Mouse (Mus musculus) E14TG2a.4 (cell line): ENCODE data around the gene Sart3.

ENCODE experiments used
- H3K27me3 ChIP-seq: 2 replicates; pipeline ENCODE4 v1.6.1; 2014; ENCODE audit warnings: low read length, control low read depth; ENCODE audit not compliant: insufficient read depth
- H3K36me3 ChIP-seq: 2 replicates; pipeline ENCODE4 v1.6.1; 2014; ENCODE audit warnings: low read length, control low read depth; ENCODE audit not compliant: insufficient read depth
- H3K4me1 ChIP-seq: replicated peaks from 2 replicates; pipeline ENCODE4 v1.6.1; 2014; ENCODE audit warnings: low read depth, low read length, control low read depth
- H3K4me3 ChIP-seq: replicated peaks from 2 replicates; pipeline ENCODE4 v1.5.1; 2014; ENCODE audit warnings: mild to moderate bottlenecking, low read length
- H3K9me3 ChIP-seq: 2 replicates; pipeline ENCODE4 v1.6.1; 2014; ENCODE audit warnings: low read length, control low read depth
- CTCF ChIP-seq: conservative IDR thresholded peaks from 2 replicates; pipeline ENCODE4 v1.5.1; 2014; ENCODE audit warnings: low read length
- NANOG ChIP-seq: IDR thresholded peaks from 2 replicates; pipeline ENCODE4 v1.6.1; 2014; ENCODE audit warnings: borderline replicate concordance, low read length, mixed read lengths
- POU5F1 ChIP-seq: IDR thresholded peaks from 2 replicates; pipeline ENCODE4 v1.6.1; 2014; ENCODE audit warnings: low read length, borderline replicate concordance

Gene Sart3

GRCm38 (mm10) chr5:113810111-113810510 is 37.8 kb upstream of the Sart3 start:
- Histone ChIP-seq H3K27me3 (peaks cover 4% of the 10 kb centered on the region; the same call in 1 of the 2 replicates), H3K36me3 (no peaks in the 10 kb centered on the region), H3K4me3 (no peak overlapping the region), H3K4me1 (peaks cover 24% of the 10 kb centered on the region), H3K9me3 (no peaks in the 10 kb centered on the region)
- TF ChIP-seq NANOG (no peak), POU5F1 (no peak), CTCF (no peak)

- H3K27me3 ChIP-seq: peaks cover 4% of the 10 kb centered on the region; the same call in 1 of the 2 replicates
- H3K4me3 ChIP-seq: no peak overlapping the region
- H3K9me3 ChIP-seq: no peaks in the 10 kb centered on the region
- H3K4me1 ChIP-seq: 0 out of 2 replicates have a peak, but pooled peaks cover 10% of the 10 kb centered on the region
- H3K36me3 ChIP-seq: no peaks in the 10 kb centered on the region
- no peak for TF ChIP-seq POU5F1
- TF ChIP-seq NANOG: no peak
Measured at GRCm38 (mm10) chr5:113808177-113808576, 35.9 kb upstream of the Sart3 start.

GRCm38 (mm10) chr5:113807712-113808111 is 35.4 kb upstream of the Sart3 start:
- Histone ChIP-seq H3K36me3 (no peaks in the 10 kb centered on the region), H3K9me3 (no peaks in the 10 kb centered on the region), H3K4me1 (0 out of 2 replicates have a peak, but pooled peaks cover 10% of the 10 kb centered on the region), H3K27me3 (peaks cover 4% of the 10 kb centered on the region; the same call in 1 of the 2 replicates), H3K4me3 (no peak overlapping the region)
- no peak for TF ChIP-seq NANOG
- TF ChIP-seq CTCF: no peak
- no peak for TF ChIP-seq POU5F1

DNA sequence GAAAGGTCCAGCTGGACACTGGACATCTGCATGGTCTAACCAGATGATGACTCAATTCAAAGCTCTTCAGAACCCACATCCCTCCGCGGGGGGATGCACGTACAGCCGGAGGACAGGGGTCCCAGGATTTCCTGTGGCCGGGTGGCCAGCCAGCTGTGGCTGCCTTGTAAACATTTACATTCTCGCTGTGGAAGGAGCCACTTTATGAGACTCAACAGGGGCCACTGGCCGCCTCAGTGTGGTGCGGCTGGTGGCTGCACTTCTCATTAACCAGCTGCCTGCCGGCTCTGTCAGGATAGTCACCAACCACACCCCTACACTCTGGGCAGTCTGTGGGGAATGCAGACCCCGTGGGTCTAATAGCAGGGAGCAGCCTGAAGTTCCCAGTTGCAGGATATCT is 34.1 kb upstream of the Sart3 start:
- Histone ChIP-seq H3K4me1 (0 out of 2 replicates have a peak, but pooled peaks cover 10% of the 10 kb centered on the region), H3K36me3 (no peaks in the 10 kb centered on the region), H3K9me3 (no peaks in the 10 kb centered on the region), H3K27me3 (peaks cover 4% of the 10 kb centered on the region; the same call in 1 of the 2 replicates), H3K4me3 (no peak overlapping the region)
- no peak for TF ChIP-seq CTCF
- no peak for TF ChIP-seq POU5F1
- no peak for TF ChIP-seq NANOG

GRCm38 (mm10) chr5:113805301-113805700 is 33.0 kb upstream of the Sart3 start:
- no peak for TF ChIP-seq POU5F1
- no peak for TF ChIP-seq NANOG
- no peak for TF ChIP-seq CTCF
- Histone ChIP-seq H3K36me3 (no peaks in the 10 kb centered on the region), H3K27me3 (peaks cover 4% of the 10 kb centered on the region; the same call in 1 of the 2 replicates), H3K4me3 (no peak overlapping the region), H3K4me1 (peaks cover 16% of the 10 kb centered on the region), H3K9me3 (no peaks in the 10 kb centered on the region)

GRCm38 (mm10) chr5:113804395-113804966 is 32.2 kb upstream of the Sart3 start:
- no peak for TF ChIP-seq NANOG
- no peak for TF ChIP-seq CTCF
- no peak for TF ChIP-seq POU5F1
- H3K4me3 ChIP-seq: no peak overlapping the region
- H3K4me1 ChIP-seq: peaks cover 23% of the 10 kb centered on the region
- no peaks in the 10 kb centered on the region for H3K36me3 ChIP-seq
- peaks cover 5% of the 10 kb centered on the region for H3K27me3 ChIP-seq
- H3K9me3 ChIP-seq: no peaks in the 10 kb centered on the region

GRCm38 (mm10) chr5:113800280-113800679 is 28.0 kb upstream of the Sart3 start, which contains the start of gene Tmem119:
Tmem119 (minus strand) TSS chr5:113800516.
- Histone ChIP-seq H3K9me3 (no peaks in the 10 kb centered on the region), H3K27me3 (peaks cover 31% of the 10 kb centered on the region), H3K36me3 (no peaks in the 10 kb centered on the region), H3K4me1 (peaks cover 49% of the 10 kb centered on the region), H3K4me3 (peak within 1 kb of the TSS; percentile 23; the same call in 1 of the 2 replicates)
- TF ChIP-seq NANOG (no peak), POU5F1 (no peak)

DNA sequence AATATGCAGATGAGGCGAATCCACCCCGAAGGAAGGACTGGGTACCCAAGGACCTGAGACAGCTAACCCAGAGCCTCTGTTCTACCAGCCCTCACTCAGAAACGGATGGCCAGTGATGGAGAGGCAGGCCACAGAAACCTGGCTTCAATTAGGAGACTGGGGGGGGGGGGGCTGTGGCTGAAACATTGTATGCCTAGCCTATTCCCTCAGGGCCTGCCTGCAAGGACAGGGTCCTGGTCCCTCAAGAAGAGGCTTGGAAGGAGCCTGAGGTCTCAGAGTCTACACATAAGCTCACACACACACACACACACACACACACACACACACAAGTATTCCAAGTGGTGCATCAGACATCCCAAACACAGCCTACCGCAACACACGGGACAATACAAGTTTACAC is 27.4 kb upstream of the Sart3 start:
- H3K9me3 ChIP-seq: no peaks in the 10 kb centered on the region
- no peak for TF ChIP-seq NANOG
- TF ChIP-seq POU5F1: no peak
- TF ChIP-seq CTCF: no peak
- H3K36me3 ChIP-seq: no peaks in the 10 kb centered on the region
- H3K4me3 ChIP-seq: no peak overlapping the region
- H3K27me3 ChIP-seq: peaks cover 36% of the 10 kb centered on the region
- peaks cover 53% of the 10 kb centered on the region for H3K4me1 ChIP-seq

DNA sequence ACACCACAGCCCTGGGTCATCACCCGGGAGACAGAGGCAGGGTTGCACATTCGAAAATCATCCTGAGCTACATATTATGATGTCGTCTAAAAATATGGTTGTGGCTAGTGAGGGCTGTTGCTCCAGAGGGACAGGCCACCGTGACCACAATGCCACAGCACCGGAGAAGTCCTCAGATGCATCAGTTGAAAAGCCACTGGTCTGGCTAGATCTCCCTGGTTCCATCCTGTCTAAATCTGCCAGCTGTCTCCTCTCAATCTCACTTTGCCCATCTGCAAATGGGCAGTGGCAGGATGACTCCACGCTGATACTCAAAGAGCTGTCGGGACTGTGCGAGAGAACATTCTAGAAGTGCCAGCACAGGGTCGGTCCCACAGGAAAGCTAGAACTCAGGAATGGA is 26.2 kb upstream of the Sart3 start:
- no peak overlapping the region for H3K4me3 ChIP-seq
- no peaks in the 10 kb centered on the region for H3K36me3 ChIP-seq
- no peaks in the 10 kb centered on the region for H3K9me3 ChIP-seq
- peaks cover 53% of the 10 kb centered on the region for H3K4me1 ChIP-seq
- TF ChIP-seq NANOG (no peak), POU5F1 (no peak), CTCF (no peak)
- peaks cover 41% of the 10 kb centered on the region for H3K27me3 ChIP-seq

DNA sequence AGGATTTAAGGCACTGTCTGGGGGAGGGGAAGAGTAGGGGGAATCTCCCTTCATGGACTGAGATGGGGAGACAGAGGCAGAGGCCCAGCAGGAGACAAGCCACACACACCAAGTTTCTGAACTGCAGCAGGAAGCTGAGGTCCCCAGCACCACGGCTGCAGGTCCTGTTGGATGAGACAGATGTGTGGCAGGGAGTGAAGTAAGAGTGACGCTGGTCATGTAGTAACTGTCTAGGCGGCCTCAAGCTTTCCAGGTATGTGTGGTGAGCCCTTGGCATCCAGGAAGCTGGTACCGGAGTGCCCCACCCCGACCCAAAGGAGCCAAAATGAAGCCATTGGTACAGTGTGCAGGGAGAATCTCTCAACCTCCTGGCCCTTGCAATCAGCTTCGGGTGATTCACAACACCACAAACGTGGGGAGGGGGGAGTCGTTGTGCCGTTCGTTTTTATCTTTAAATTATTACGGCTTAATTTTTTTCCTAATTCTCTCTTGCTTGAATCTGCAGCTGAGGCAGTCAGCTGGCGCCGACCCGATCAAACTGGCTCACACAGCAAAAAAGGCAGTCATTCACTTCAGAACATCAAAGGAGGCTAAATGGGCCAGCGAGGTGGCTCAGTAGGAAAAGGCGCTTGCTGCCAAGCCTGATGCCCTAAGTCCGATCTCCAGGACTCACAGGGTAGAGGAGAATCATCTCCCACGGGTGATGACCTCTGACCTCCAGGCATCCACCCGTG is 25.0 kb upstream of the Sart3 start:
- no peak for TF ChIP-seq POU5F1
- no peak for TF ChIP-seq CTCF
- TF ChIP-seq NANOG: no peak
- Histone ChIP-seq H3K36me3 (no peaks in the 10 kb centered on the region), H3K27me3 (peaks cover 41% of the 10 kb centered on the region), H3K4me1 (peaks cover 57% of the 10 kb centered on the region), H3K4me3 (peak overlapping the region; percentile 50), H3K9me3 (no peaks in the 10 kb centered on the region)
